Mouse (Mus musculus) MEL (cell line): ENCODE measurements around the gene Col25a1. TPM values are rescaled to one million over a fixed set of nuclear protein-coding genes. Genes with fewer than 3 reads are reported as not detected.

Experiments
- DNase-seq: peaks from one replicate; pipeline ENCODE4 v3.0.0; 2011; ENCODE audit warnings: low read depth, low spot score
- H3K27ac ChIP-seq: 2 replicates; pipeline ENCODE4 v1.5.1; 2012; ENCODE audit warnings: low read depth, mild to moderate bottlenecking, control low read depth, low read length, moderate library complexity; ENCODE audit not compliant: control insufficient read depth
- H3K27me3 ChIP-seq, 2 experiments: fragments of 150-350 bp in 1 of 2; sonication (generic) in 1 of 2; 2 replicates each; pipeline ENCODE4 v1.6.1; 2012; ENCODE audit warnings: low read length in 2 of 2, mild to moderate bottlenecking in 2 of 2, improper control_type of control experiment in 1 of 2, moderate library complexity in 1 of 2; ENCODE audit not compliant: insufficient read depth in 2 of 2, control insufficient read depth in 1 of 2
- H3K36me3 ChIP-seq, 2 experiments: 2 replicates each; pipeline ENCODE4 v1.6.1; 2012 to 2014; ENCODE audit warnings: low read length in 2 of 2, improper control_type of control experiment in 1 of 2, inconsistent platforms in 1 of 2, mild to moderate bottlenecking in 1 of 2; ENCODE audit not compliant: insufficient read depth in 2 of 2, control insufficient read depth in 1 of 2
- H3K4me1 ChIP-seq, 2 experiments: fragments of 150-350 bp in 1 of 2; sonication (generic) in 1 of 2; 2 replicates each; pipeline ENCODE4 v1.6.1; 2012; ENCODE audit warnings: low read length in 2 of 2, improper control_type of control experiment in 1 of 2, mild to moderate bottlenecking in 1 of 2; ENCODE audit not compliant: insufficient read depth in 2 of 2, control insufficient read depth in 1 of 2
- H3K4me3 ChIP-seq, 2 experiments: fragments of 150-350 bp in 1 of 2; sonication (generic) in 1 of 2; 2 replicates each; pipeline ENCODE4 v1.5.1; 2012; ENCODE audit warnings: low read depth in 2 of 2, low read length in 2 of 2, mild to moderate bottlenecking in 2 of 2, moderate library complexity in 2 of 2, control low read depth in 1 of 2, improper control_type of control experiment in 1 of 2; ENCODE audit not compliant: control insufficient read depth in 1 of 2, insufficient read depth in 1 of 2
- H3K79me2 ChIP-seq: 2 replicates; pipeline ENCODE4 v1.6.1; 2012; ENCODE audit warnings: mild to moderate bottlenecking, low read length, moderate library complexity; ENCODE audit not compliant: control insufficient read depth, poor library complexity, insufficient read depth
- H3K9ac ChIP-seq: 2 replicates; pipeline ENCODE4 v1.6.1; 2012; ENCODE audit warnings: low read depth, mild to moderate bottlenecking, control low read depth, low read length, moderate library complexity; ENCODE audit not compliant: control insufficient read depth, poor library complexity, severe bottlenecking
- H3K9me3 ChIP-seq: fragments of 150-350 bp; sonication (generic); replicated peaks from 2 replicates; pipeline ENCODE4 v1.6.1; 2012; ENCODE audit warnings: mild to moderate bottlenecking, low read length, improper control_type of control experiment, moderate library complexity; ENCODE audit not compliant: insufficient read depth
- CHD2 ChIP-seq: IDR thresholded peaks from 2 replicates; pipeline ENCODE4 v1.6.1; 2011; ENCODE audit warnings: low read length, improper control_type of control experiment
- E2F4 ChIP-seq: IDR thresholded peaks from 2 replicates; pipeline ENCODE4 v1.6.1; 2011; ENCODE audit warnings: low read depth, low read length, improper control_type of control experiment, borderline replicate concordance
- EP300 ChIP-seq, 2 experiments: IDR thresholded peaks; 2 replicates each; pipeline ENCODE4 v1.6.1; 2011; ENCODE audit warnings: improper control_type of control experiment in 2 of 2, low read length in 2 of 2, low read depth in 1 of 2, mild to moderate bottlenecking in 1 of 2
- MAFK ChIP-seq: IDR thresholded peaks from 2 replicates; pipeline ENCODE4 v1.6.1; 2011; ENCODE audit warnings: low read depth, mild to moderate bottlenecking, low read length, improper control_type of control experiment, borderline replicate concordance
- MAZ ChIP-seq: IDR thresholded peaks from 2 replicates; pipeline ENCODE4 v1.6.1; 2012; ENCODE audit warnings: low read depth, mild to moderate bottlenecking, inconsistent platforms, low read length, improper control_type of control experiment
- MXI1 ChIP-seq: IDR thresholded peaks from 2 replicates; pipeline ENCODE4 v1.6.1; 2011; ENCODE audit warnings: mild to moderate bottlenecking, low read depth, low read length, improper control_type of control experiment
- POLR2AphosphoS2 ChIP-seq: IDR thresholded peaks from 2 replicates; pipeline ENCODE4 v1.6.1; 2011; ENCODE audit warnings: low read length, improper control_type of control experiment
- SIN3A ChIP-seq: IDR thresholded peaks from 2 replicates; pipeline ENCODE4 v1.6.1; 2012; ENCODE audit warnings: low read length, improper control_type of control experiment, inconsistent platforms
- SMC3 ChIP-seq: IDR thresholded peaks from 2 replicates; pipeline ENCODE4 v1.6.1; 2011; ENCODE audit warnings: low read depth, low read length, improper control_type of control experiment
- UBTF ChIP-seq: IDR thresholded peaks from 2 replicates; pipeline ENCODE4 v1.6.1; 2012; ENCODE audit warnings: low read depth, mild to moderate bottlenecking, inconsistent platforms, low read length, improper control_type of control experiment, moderate library complexity, borderline replicate concordance; ENCODE audit not compliant: insufficient read depth
- USF1 ChIP-seq: IDR thresholded peaks from 2 replicates; pipeline ENCODE4 v1.6.1; 2014; ENCODE audit warnings: low read depth, mild to moderate bottlenecking, inconsistent platforms, low read length, improper control_type of control experiment, moderate library complexity
- polyA plus RNA-seq, 2 experiments: library from polyadenylated mRNA; stranded (reverse) in 1 of 2; unstranded in 1 of 2; fragments of >175 nt in 1 of 2; fragments of >200 nt in 1 of 2; gene quantifications; 2 replicates each; pipeline versions ENCODE4 v1.2.1 to v1.2.4; 2012; ENCODE audit warnings: low replicate concordance in 2 of 2, low read depth in 1 of 2; ENCODE audit not compliant: insufficient read length in 2 of 2, insufficient read depth in 1 of 2, missing spikeins in 1 of 2
- total RNA-seq: library from RNA; depleted of rRNA; stranded (reverse); fragments of 300-350 nt; gene quantifications from 2 replicates; pipeline ENCODE4 v1.2.3, GENCODE M21; 2012

Col25a1 gene
- total and polyA plus RNA-seq, 3 experiments: not detected

DNA sequence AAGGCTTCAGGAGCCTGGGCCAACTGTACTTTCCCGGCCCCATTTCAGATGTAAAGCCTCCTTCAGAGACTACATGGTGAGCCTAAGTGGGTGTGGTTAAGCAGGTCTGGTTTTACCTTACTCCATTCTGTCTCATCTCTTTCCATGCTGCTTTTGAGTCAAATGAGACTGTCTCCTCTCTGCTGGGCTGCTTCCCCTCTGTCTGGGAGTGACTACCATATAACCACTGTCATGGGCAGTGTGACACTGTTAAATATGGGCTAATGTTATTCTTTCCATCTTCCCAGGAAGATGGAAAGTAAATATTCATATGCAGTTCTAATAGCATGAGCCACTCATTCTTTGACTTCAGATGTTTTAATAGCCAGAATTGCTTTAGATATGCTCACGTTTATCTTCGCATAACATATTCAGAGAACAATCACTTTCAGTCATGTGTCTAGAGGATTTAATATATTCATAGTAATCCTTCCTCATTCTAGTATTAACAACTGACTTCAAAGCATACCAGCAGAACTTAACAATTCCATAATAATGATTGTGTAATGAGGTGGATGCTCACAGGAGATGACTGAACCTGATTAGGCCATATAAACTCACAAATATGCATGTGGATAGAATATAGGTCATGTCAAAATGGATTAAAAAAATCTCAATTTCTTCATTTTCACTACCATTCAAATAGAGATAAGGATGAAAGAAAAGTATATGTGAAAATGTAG lies 243.5 kb downstream of the Col25a1 start:
- no peaks in the 10 kb centered on the region for H3K79me2 ChIP-seq
- TF ChIP-seq USF1: no peak
- TF ChIP-seq CHD2: no peak
- TF ChIP-seq, all 39 proteins: peak for 0
- Histone ChIP-seq H3K36me3 (no peaks in the 10 kb centered on the region), H3K9ac (no peak overlapping the region), H3K9me3 (no peaks in the 10 kb centered on the region), H3K4me3 (no peak overlapping the region), H3K27me3 (no peaks in the 10 kb centered on the region), H3K27ac (no peak overlapping the region), H3K4me1 (no peaks in the 10 kb centered on the region)
- no peak for DNase-seq

DNA sequence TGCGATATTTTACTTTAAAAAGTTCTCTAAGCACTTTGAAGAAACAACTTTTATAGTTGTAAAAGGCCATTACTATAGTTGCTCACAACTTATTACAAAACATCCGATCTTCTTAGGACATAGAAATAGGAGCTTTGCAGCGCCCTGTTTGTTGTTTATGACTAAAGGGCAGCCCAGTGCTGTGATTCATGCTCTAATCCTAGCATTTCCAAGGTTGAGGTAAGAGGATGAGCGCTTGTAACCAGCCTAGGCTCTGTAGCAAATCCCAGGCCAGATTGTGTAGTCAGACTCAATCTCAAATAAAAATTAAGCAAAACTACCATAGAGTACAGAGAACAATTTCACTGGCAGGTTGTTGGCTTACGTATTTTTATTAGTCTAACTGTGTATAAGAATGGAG lies 246.5 kb downstream of the Col25a1 start:
- Histone ChIP-seq H3K79me2 (no peaks in the 10 kb centered on the region), H3K9ac (no peak overlapping the region), H3K27ac (no peak overlapping the region), H3K4me1 (no peaks in the 10 kb centered on the region)
- no peak for TF ChIP-seq MAFK
- TF ChIP-seq, all 39 proteins: peak for 0
- H3K36me3 ChIP-seq: no peaks in the 10 kb centered on the region
- no peaks in the 10 kb centered on the region for H3K27me3 ChIP-seq
- no peak for DNase-seq
- no peak overlapping the region for H3K4me3 ChIP-seq
- H3K9me3 ChIP-seq: no peaks in the 10 kb centered on the region

- DNase-seq: no peak
- H3K27ac ChIP-seq: no peak overlapping the region
- no peak overlapping the region for H3K9ac ChIP-seq
- no peak overlapping the region for H3K4me3 ChIP-seq
- no peaks in the 10 kb centered on the region for H3K27me3 ChIP-seq
- no peaks in the 10 kb centered on the region for H3K36me3 ChIP-seq
- TF ChIP-seq USF1: no peak
- TF ChIP-seq MAZ: no peak
- TF ChIP-seq SIN3A: no peak
- no peak for TF ChIP-seq E2F4
- no peak for TF ChIP-seq UBTF
- TF ChIP-seq EP300 (IDR thresholded peaks at IDR 0.05; ENCODE audit: low read depth in 1 of 2, low read length in 2 of 2): no peak
- no peak for TF ChIP-seq MAFK
- no peak for TF ChIP-seq MXI1
- no peak for TF ChIP-seq SMC3
- no peak for TF ChIP-seq POLR2AphosphoS2
- H3K4me1 ChIP-seq: no peaks in the 10 kb centered on the region
- H3K79me2 ChIP-seq: no peaks in the 10 kb centered on the region
- H3K9me3 ChIP-seq: no peaks in the 10 kb centered on the region
These were observed 247.3 kb downstream of the Col25a1 start for GRCm38 (mm10) chr3:130378626-130379025.
